Mouse (Mus musculus) MEL (cell line): ENCODE results near the gene Zmiz1. TPM values are rescaled to one million over a fixed set of nuclear protein-coding genes. Genes with fewer than 3 reads are reported as not detected.

ENCODE experiments used
- DNase-seq: peaks from one replicate; pipeline ENCODE4 v3.0.0; 2011; ENCODE audit warnings: low read depth, low spot score
- H3K27ac ChIP-seq: 2 replicates; pipeline ENCODE4 v1.5.1; 2012; ENCODE audit warnings: low read depth, mild to moderate bottlenecking, control low read depth, low read length, moderate library complexity; ENCODE audit not compliant: control insufficient read depth
- H3K27me3 ChIP-seq, 2 experiments: fragments of 150-350 bp in 1 of 2; sonication (generic) in 1 of 2; 2 replicates each; pipeline ENCODE4 v1.6.1; 2012; ENCODE audit warnings: low read length in 2 of 2, mild to moderate bottlenecking in 2 of 2, improper control_type of control experiment in 1 of 2, moderate library complexity in 1 of 2; ENCODE audit not compliant: insufficient read depth in 2 of 2, control insufficient read depth in 1 of 2
- H3K36me3 ChIP-seq, 2 experiments: 2 replicates each; pipeline ENCODE4 v1.6.1; 2012 to 2014; ENCODE audit warnings: low read length in 2 of 2, improper control_type of control experiment in 1 of 2, inconsistent platforms in 1 of 2, mild to moderate bottlenecking in 1 of 2; ENCODE audit not compliant: insufficient read depth in 2 of 2, control insufficient read depth in 1 of 2
- H3K4me1 ChIP-seq, 2 experiments: fragments of 150-350 bp in 1 of 2; sonication (generic) in 1 of 2; 2 replicates each; pipeline ENCODE4 v1.6.1; 2012; ENCODE audit warnings: low read length in 2 of 2, improper control_type of control experiment in 1 of 2, mild to moderate bottlenecking in 1 of 2; ENCODE audit not compliant: insufficient read depth in 2 of 2, control insufficient read depth in 1 of 2
- H3K4me3 ChIP-seq, 2 experiments: fragments of 150-350 bp in 1 of 2; sonication (generic) in 1 of 2; 2 replicates each; pipeline ENCODE4 v1.5.1; 2012; ENCODE audit warnings: low read depth in 2 of 2, low read length in 2 of 2, mild to moderate bottlenecking in 2 of 2, moderate library complexity in 2 of 2, control low read depth in 1 of 2, improper control_type of control experiment in 1 of 2; ENCODE audit not compliant: control insufficient read depth in 1 of 2, insufficient read depth in 1 of 2
- H3K79me2 ChIP-seq: 2 replicates; pipeline ENCODE4 v1.6.1; 2012; ENCODE audit warnings: mild to moderate bottlenecking, low read length, moderate library complexity; ENCODE audit not compliant: control insufficient read depth, poor library complexity, insufficient read depth
- H3K9ac ChIP-seq: 2 replicates; pipeline ENCODE4 v1.6.1; 2012; ENCODE audit warnings: low read depth, mild to moderate bottlenecking, control low read depth, low read length, moderate library complexity; ENCODE audit not compliant: control insufficient read depth, poor library complexity, severe bottlenecking
- H3K9me3 ChIP-seq: fragments of 150-350 bp; sonication (generic); replicated peaks from 2 replicates; pipeline ENCODE4 v1.6.1; 2012; ENCODE audit warnings: mild to moderate bottlenecking, low read length, improper control_type of control experiment, moderate library complexity; ENCODE audit not compliant: insufficient read depth
- CHD1 ChIP-seq: IDR thresholded peaks from 2 replicates; pipeline ENCODE4 v1.6.1; 2012; ENCODE audit warnings: low read depth, mild to moderate bottlenecking, inconsistent platforms, low read length, improper control_type of control experiment
- CTCF ChIP-seq, 3 experiments: IDR thresholded peaks in 2 of 3; conservative IDR thresholded peaks in 1 of 3; 2 replicates each; pipeline ENCODE4 v1.5.1; 2011 to 2012; ENCODE audit warnings: low read length in 3 of 3, low read depth in 2 of 3, mild to moderate bottlenecking in 2 of 3, improper control_type of control experiment in 1 of 3, inconsistent platforms in 1 of 3, mixed read lengths in 1 of 3, moderate library complexity in 1 of 3; ENCODE audit not compliant: control insufficient read depth in 1 of 3, insufficient read depth in 1 of 3, poor library complexity in 1 of 3, severe bottlenecking in 1 of 3
- EP300 ChIP-seq, 2 experiments: IDR thresholded peaks; 2 replicates each; pipeline ENCODE4 v1.6.1; 2011; ENCODE audit warnings: improper control_type of control experiment in 2 of 2, low read length in 2 of 2, low read depth in 1 of 2, mild to moderate bottlenecking in 1 of 2
- GATA1 ChIP-seq: IDR thresholded peaks from 2 replicates; pipeline ENCODE4 v1.6.1; 2011; ENCODE audit warnings: low read depth, low read length, improper control_type of control experiment
- MAX ChIP-seq: IDR thresholded peaks from 2 replicates; pipeline ENCODE4 v1.6.1; 2011; ENCODE audit warnings: low read length, improper control_type of control experiment
- MAZ ChIP-seq: IDR thresholded peaks from 2 replicates; pipeline ENCODE4 v1.6.1; 2012; ENCODE audit warnings: low read depth, mild to moderate bottlenecking, inconsistent platforms, low read length, improper control_type of control experiment
- MEF2A ChIP-seq: IDR thresholded peaks from 2 replicates; pipeline ENCODE4 v1.6.1; 2014; ENCODE audit warnings: low read depth, mild to moderate bottlenecking, inconsistent platforms, low read length, improper control_type of control experiment; ENCODE audit not compliant: poor library complexity, insufficient replicate concordance, severe bottlenecking; ENCODE audit errors: extremely low read depth
- MYB ChIP-seq: IDR thresholded peaks from 2 replicates; pipeline ENCODE4 v1.6.1; 2011; ENCODE audit warnings: mild to moderate bottlenecking, low read depth, low read length, improper control_type of control experiment
- MYC ChIP-seq: IDR thresholded peaks from 2 replicates; pipeline ENCODE4 v1.6.1; 2011; ENCODE audit warnings: low read depth, mild to moderate bottlenecking, low read length, improper control_type of control experiment, moderate library complexity
- NELFE ChIP-seq: IDR thresholded peaks from 2 replicates; pipeline ENCODE4 v1.6.1; 2011; ENCODE audit warnings: low read depth, low read length, improper control_type of control experiment
- NRF1 ChIP-seq: IDR thresholded peaks from 2 replicates; pipeline ENCODE4 v1.6.1; 2014; ENCODE audit warnings: low read depth, mild to moderate bottlenecking, inconsistent platforms, low read length, improper control_type of control experiment, moderate library complexity; ENCODE audit not compliant: poor library complexity, insufficient read depth, severe bottlenecking
- POLR2A ChIP-seq, 2 experiments: IDR thresholded peaks; 2 replicates each; pipeline ENCODE4 v1.6.1; 2011 to 2012; ENCODE audit warnings: low read length in 2 of 2, mild to moderate bottlenecking in 2 of 2, control low read depth in 1 of 2, improper control_type of control experiment in 1 of 2, low read depth in 1 of 2, moderate library complexity in 1 of 2; ENCODE audit not compliant: control insufficient read depth in 1 of 2, insufficient read depth in 1 of 2, poor library complexity in 1 of 2
- POLR2AphosphoS2 ChIP-seq: IDR thresholded peaks from 2 replicates; pipeline ENCODE4 v1.6.1; 2011; ENCODE audit warnings: low read length, improper control_type of control experiment
- POLR2AphosphoS5 ChIP-seq: IDR thresholded peaks from 2 replicates; pipeline ENCODE4 v1.6.1; 2012; ENCODE audit warnings: low read depth, borderline replicate concordance, mild to moderate bottlenecking, inconsistent platforms, low read length, moderate library complexity, mixed read lengths
- RAD21 ChIP-seq: IDR thresholded peaks from 2 replicates; pipeline ENCODE4 v1.6.1; 2011; ENCODE audit warnings: mild to moderate bottlenecking, low read depth, low read length, improper control_type of control experiment
- SIN3A ChIP-seq: IDR thresholded peaks from 2 replicates; pipeline ENCODE4 v1.6.1; 2012; ENCODE audit warnings: low read length, improper control_type of control experiment, inconsistent platforms
- SMC3 ChIP-seq: IDR thresholded peaks from 2 replicates; pipeline ENCODE4 v1.6.1; 2011; ENCODE audit warnings: low read depth, low read length, improper control_type of control experiment
- TBP ChIP-seq: IDR thresholded peaks from 2 replicates; pipeline ENCODE4 v1.8.0; 2011; ENCODE audit warnings: low read depth, low read length, improper control_type of control experiment
- TCF12 ChIP-seq: IDR thresholded peaks from 2 replicates; pipeline ENCODE4 v1.6.1; 2014; ENCODE audit warnings: low read depth, mild to moderate bottlenecking, inconsistent platforms, low read length, improper control_type of control experiment, moderate library complexity
- UBTF ChIP-seq: IDR thresholded peaks from 2 replicates; pipeline ENCODE4 v1.6.1; 2012; ENCODE audit warnings: low read depth, mild to moderate bottlenecking, inconsistent platforms, low read length, improper control_type of control experiment, moderate library complexity, borderline replicate concordance; ENCODE audit not compliant: insufficient read depth
- USF1 ChIP-seq: IDR thresholded peaks from 2 replicates; pipeline ENCODE4 v1.6.1; 2014; ENCODE audit warnings: low read depth, mild to moderate bottlenecking, inconsistent platforms, low read length, improper control_type of control experiment, moderate library complexity
- USF2 ChIP-seq, 2 experiments: IDR thresholded peaks; 2 replicates each; pipeline ENCODE4 v1.6.1; 2011 to 2012; ENCODE audit warnings: improper control_type of control experiment in 2 of 2, low read length in 2 of 2, borderline replicate concordance in 1 of 2, inconsistent platforms in 1 of 2, low read depth in 1 of 2, mild to moderate bottlenecking in 1 of 2; ENCODE audit not compliant: insufficient read depth in 1 of 2
- ZC3H11A ChIP-seq: IDR thresholded peaks from 2 replicates; pipeline ENCODE4 v1.6.1; 2012; ENCODE audit warnings: low read depth, mild to moderate bottlenecking, inconsistent platforms, low read length, improper control_type of control experiment
- ZMIZ1 ChIP-seq: IDR thresholded peaks from 2 replicates; pipeline ENCODE4 v1.6.1; 2012; ENCODE audit warnings: low read depth, mild to moderate bottlenecking, inconsistent platforms, low read length, improper control_type of control experiment, moderate library complexity
- polyA plus RNA-seq, 2 experiments: library from polyadenylated mRNA; stranded (reverse) in 1 of 2; unstranded in 1 of 2; fragments of >175 nt in 1 of 2; fragments of >200 nt in 1 of 2; gene quantifications; 2 replicates each; pipeline versions ENCODE4 v1.2.1 to v1.2.4; 2012; ENCODE audit warnings: low replicate concordance in 2 of 2, low read depth in 1 of 2; ENCODE audit not compliant: insufficient read length in 2 of 2, insufficient read depth in 1 of 2, missing spikeins in 1 of 2
- total RNA-seq: library from RNA; depleted of rRNA; stranded (reverse); fragments of 300-350 nt; gene quantifications from 2 replicates; pipeline ENCODE4 v1.2.3, GENCODE M21; 2012

Gene Zmiz1
- total and polyA plus RNA-seq, 3 experiments, result 2.7 to 19.9 TPM; not detected in 1

DNA sequence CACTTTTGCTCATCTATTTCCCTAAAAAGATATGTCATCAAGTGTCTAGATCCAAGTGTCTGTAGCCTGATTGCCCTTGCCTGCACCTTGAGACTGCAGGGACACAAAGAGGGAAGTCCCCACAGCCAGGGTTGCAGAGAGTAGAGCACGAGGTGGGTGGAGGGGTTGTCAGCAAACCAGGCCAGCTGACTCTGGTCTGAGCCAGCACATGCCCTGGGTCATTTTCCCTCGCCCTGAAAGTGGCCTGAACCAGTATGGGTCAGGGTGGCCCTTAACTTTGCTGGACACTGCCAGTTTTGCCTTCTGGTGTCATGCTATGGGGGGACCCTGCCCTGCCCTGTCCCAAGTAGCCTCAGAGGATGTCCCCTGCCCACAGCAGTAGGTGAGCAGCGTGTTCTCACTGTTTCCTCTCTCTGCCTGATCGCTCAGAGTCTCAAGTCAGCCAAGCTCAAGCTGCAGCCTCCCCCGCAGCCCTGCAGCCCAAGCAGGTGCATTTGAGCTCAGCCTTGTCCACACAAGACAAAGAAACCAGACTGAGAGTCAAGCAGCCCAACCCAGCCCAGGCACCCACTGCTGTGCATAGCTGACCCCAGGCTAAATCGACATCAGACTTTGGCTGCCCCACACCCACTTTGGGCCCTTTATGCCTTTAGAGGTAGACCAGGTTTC, 14.1 kb downstream of the Zmiz1 start:
- Histone ChIP-seq H3K4me3 (no peak overlapping the region), H3K27ac (no peak overlapping the region), H3K4me1 (peaks cover 10 to 34% of the 10 kb centered on the region in 2 experiments), H3K79me2 (no peaks in the 10 kb centered on the region; the same call in 1 of the 2 replicates), H3K9ac (no peak overlapping the region), H3K9me3 (no peaks in the 10 kb centered on the region), H3K27me3 (no peaks in the 10 kb centered on the region), H3K36me3 (peaks cover 0 to 15% of the 10 kb centered on the region in 2 experiments; a peak in 2 of 4 replicates)
- TF ChIP-seq NRF1 (no peak), MEF2A (no peak), TCF12 (no peak), SMC3 (no peak), RAD21 (no peak), TBP (no peak), POLR2A (IDR thresholded peaks at IDR 0.05; ENCODE audit: control insufficient read depth in 1 of 2, insufficient read depth in 1 of 2, low read depth in 1 of 2, low read length in 2 of 2, poor library complexity in 1 of 2) (no peak), MYB (no peak), NELFE (no peak), MAX (peak; percentile 56; the same call in 1 of the 2 replicates), MYC (peak; percentile 63; the same call in 1 of the 2 replicates), ZMIZ1 (no peak)
- DNase-seq, result peak; percentile 64

- no peak for DNase-seq
- H3K27me3 ChIP-seq, result no peaks in the 10 kb centered on the region
- H3K9me3 ChIP-seq, result no peaks in the 10 kb centered on the region
- TF ChIP-seq TCF12, result no peak
- TF ChIP-seq USF2 (IDR thresholded peaks at IDR 0.05; ENCODE audit: borderline replicate concordance in 1 of 2, insufficient read depth in 1 of 2, low read depth in 1 of 2, low read length in 2 of 2), result no peak
- TF ChIP-seq MYB, result no peak
- no peak for TF ChIP-seq EP300 (IDR thresholded peaks at IDR 0.05; ENCODE audit: low read depth in 1 of 2, low read length in 2 of 2)
- no peak for TF ChIP-seq ZC3H11A
- no peak for TF ChIP-seq NELFE
- no peak for TF ChIP-seq CTCF (IDR thresholded peaks at IDR 0.05 in 2 of 3, conservative IDR thresholded peaks at IDR 0.05 in 1 of 3; ENCODE audit: control insufficient read depth in 1 of 3, insufficient read depth in 1 of 3, low read depth in 2 of 3, low read length in 3 of 3, poor library complexity in 1 of 3, severe bottlenecking in 1 of 3)
- no peak for TF ChIP-seq SIN3A
- TF ChIP-seq NRF1, result no peak
- no peak for TF ChIP-seq GATA1
- no peak for TF ChIP-seq MYC
- no peak for TF ChIP-seq UBTF
- no peak for TF ChIP-seq POLR2AphosphoS2
- no peak for TF ChIP-seq MEF2A
- no peak for TF ChIP-seq POLR2AphosphoS5
- TF ChIP-seq TBP, result no peak
- no peak for TF ChIP-seq USF1
- no peak for TF ChIP-seq MAZ
- TF ChIP-seq CHD1, result no peak
- no peak overlapping the region for H3K9ac ChIP-seq
- H3K4me3 ChIP-seq, result no peak overlapping the region
- H3K79me2 ChIP-seq, result no peaks in the 10 kb centered on the region; the same call in 1 of the 2 replicates
- H3K27ac ChIP-seq, result no peak overlapping the region
- H3K4me1 ChIP-seq, result peaks cover 10 to 37% of the 10 kb centered on the region in 2 experiments
- peaks cover 0 to 15% of the 10 kb centered on the region in 2 experiments; a peak in 2 of 4 replicates for H3K36me3 ChIP-seq
Observed at GRCm38 (mm10) chr14:25474017-25474416, 15.0 kb downstream of the Zmiz1 start.
